Mouse (Mus musculus): ENCODE results near the gene Mosmo. TPM values are rescaled to one million over a fixed set of nuclear protein-coding genes. Genes with fewer than 3 reads are reported as not detected.

Gene Mosmo
- total and polyA plus RNA-seq, 3 experiments: 10.4 to 19.0 (median 14.0) TPM

- Histone ChIP-seq H3K4me2 (ENCODE audit: insufficient read depth, low read depth, poor library complexity, severe bottlenecking) (no peak overlapping the region), H3K27me3 (replicated peaks) (no peaks in the 10 kb centered on the region), H3K9ac (ENCODE audit: insufficient read depth, low read depth) (no peak overlapping the region), H3K4me1 (ENCODE audit: control insufficient read depth in 1 of 2, insufficient read depth in 2 of 2) (peaks cover 0 to 23% of the 10 kb centered on the region in 2 experiments; a peak in 2 of 4 replicates), H3K36me3 (replicated peaks in 1 of 2; ENCODE audit: control insufficient read depth in 1 of 2, insufficient read depth in 1 of 2, low read length in 1 of 2) (peaks cover 0 to 19% of the 10 kb centered on the region in 2 experiments), H3K4me3 (replicated peaks in 1 of 3; ENCODE audit: low read depth in 2 of 3, low read length in 2 of 3, poor library complexity in 1 of 3) (no peak overlapping the region), H3K79me2 (replicated peaks; ENCODE audit: control insufficient read depth, extremely low read depth, insufficient read depth, poor library complexity, severe bottlenecking) (peaks cover 10% of the 10 kb centered on the region), H3K27ac (ENCODE audit: insufficient read depth, low read depth) (no peak overlapping the region), H3K9me3 (replicated peaks; ENCODE audit: low read length) (no peaks in the 10 kb centered on the region)
- in situ Hi-C loops (cut with MboI; ENCODE audit: low pct_ligation_motif_present, low pct_unique_long_range_greater_than_20kb, low sequenced_read_pairs) (no loop called here), dilution Hi-C loops (cut with MboI; ENCODE audit: extremely low pct_ligation_motif_present, extremely low pct_unique_long_range_greater_than_20kb, low sequenced_read_pairs) (no loop called here)
- TF ChIP-seq ZMIZ1 (IDR thresholded peaks at IDR 0.05; ENCODE audit: low read depth, low read length) (no peak), UBTF (IDR thresholded peaks at IDR 0.05; ENCODE audit: low read depth, low read length) (no peak), MAFK (IDR thresholded peaks at IDR 0.05; ENCODE audit: insufficient replicate concordance, low read length) (no peak), ELF1 (IDR thresholded peaks at IDR 0.05; ENCODE audit: low read depth, low read length) (no peak), ETS1 (conservative IDR thresholded peaks at IDR 0.05; ENCODE audit: low read depth, low read length) (no peak), NELFE (IDR thresholded peaks at IDR 0.05; ENCODE audit: low read depth, low read length) (no peak), USF1 (IDR thresholded peaks at IDR 0.05; ENCODE audit: low read depth, low read length) (no peak), IRF4 (IDR thresholded peaks at IDR 0.05; ENCODE audit: low read depth, low read length) (no peak), KAT2A (IDR thresholded peaks at IDR 0.05; ENCODE audit: insufficient replicate concordance, low read length) (no peak), ZKSCAN1 (IDR thresholded peaks at IDR 0.05; ENCODE audit: borderline replicate concordance, low read depth, low read length) (no peak), TBP (conservative IDR thresholded peaks at IDR 0.05; ENCODE audit: low read depth, low read length) (no peak), HCFC1 (IDR thresholded peaks at IDR 0.05; ENCODE audit: low read depth, low read length) (no peak)
- DNase-seq (ENCODE audit: extremely low read depth): no peak
These were observed 39.8 kb downstream of the Mosmo start for GRCm38 (mm10) chr7:120717261-120717660.

- H3K9me3 ChIP-seq (replicated peaks; ENCODE audit: low read length): no peaks in the 10 kb centered on the region
- H3K27me3 ChIP-seq (replicated peaks): no peaks in the 10 kb centered on the region
- H3K9ac ChIP-seq (ENCODE audit: insufficient read depth, low read depth): no peak overlapping the region
- in situ Hi-C loops (cut with MboI; ENCODE audit: low pct_ligation_motif_present, low pct_unique_long_range_greater_than_20kb, low sequenced_read_pairs): no loop called here
- H3K36me3 ChIP-seq (replicated peaks in 1 of 2; ENCODE audit: control insufficient read depth in 1 of 2, insufficient read depth in 1 of 2, low read length in 1 of 2): peaks cover 0 to 30% of the 10 kb centered on the region in 2 experiments
- H3K4me3 ChIP-seq (replicated peaks in 1 of 3; ENCODE audit: low read depth in 2 of 3, low read length in 2 of 3, poor library complexity in 1 of 3): no peak overlapping the region
- H3K4me2 ChIP-seq (ENCODE audit: insufficient read depth, low read depth, poor library complexity, severe bottlenecking): no peak overlapping the region
- TF ChIP-seq CTCF (conservative IDR thresholded peaks at IDR 0.05 in 1 of 2, IDR thresholded peaks at IDR 0.05 in 1 of 2; ENCODE audit: low read depth in 2 of 2, low read length in 2 of 2): no peak
- no peak for TF ChIP-seq PAX5 (IDR thresholded peaks at IDR 0.05; ENCODE audit: low read length)
- TF ChIP-seq MYC (IDR thresholded peaks at IDR 0.05; ENCODE audit: low read depth, low read length): no peak
- no peak for TF ChIP-seq SMC3 (IDR thresholded peaks at IDR 0.05; ENCODE audit: low read depth, low read length)
- TF ChIP-seq TCF12 (IDR thresholded peaks at IDR 0.05; ENCODE audit: low read depth, low read length): no peak
- no peak for TF ChIP-seq MAX (IDR thresholded peaks at IDR 0.05; ENCODE audit: low read length)
- TF ChIP-seq ZKSCAN1 (IDR thresholded peaks at IDR 0.05; ENCODE audit: borderline replicate concordance, low read depth, low read length): no peak
- no peak for TF ChIP-seq ETS1 (conservative IDR thresholded peaks at IDR 0.05; ENCODE audit: low read depth, low read length)
- TF ChIP-seq ZNF384 (IDR thresholded peaks at IDR 0.05; ENCODE audit: low read depth, low read length): no peak
- no peak for TF ChIP-seq KAT2A (IDR thresholded peaks at IDR 0.05; ENCODE audit: insufficient replicate concordance, low read length)
- no peak for TF ChIP-seq POLR2A (IDR thresholded peaks at IDR 0.05; ENCODE audit: low read depth, low read length)
- no peak for TF ChIP-seq IRF4 (IDR thresholded peaks at IDR 0.05; ENCODE audit: low read depth, low read length)
- TF ChIP-seq NRF1 (IDR thresholded peaks at IDR 0.05; ENCODE audit: low read depth, low read length): no peak
- TF ChIP-seq CHD2 (IDR thresholded peaks at IDR 0.05; ENCODE audit: low read length): no peak
- no peak for TF ChIP-seq ZMIZ1 (IDR thresholded peaks at IDR 0.05; ENCODE audit: low read depth, low read length)
- no peak for TF ChIP-seq BHLHE40 (IDR thresholded peaks at IDR 0.05; ENCODE audit: low read depth, low read length)
- no peak for TF ChIP-seq UBTF (IDR thresholded peaks at IDR 0.05; ENCODE audit: low read depth, low read length)
- TF ChIP-seq JUN (IDR thresholded peaks at IDR 0.05; ENCODE audit: insufficient read depth, low read depth, low read length): no peak
- TF ChIP-seq SIN3A (IDR thresholded peaks at IDR 0.05; ENCODE audit: low read length): no peak
- TF ChIP-seq TBP (conservative IDR thresholded peaks at IDR 0.05; ENCODE audit: low read depth, low read length): no peak
- dilution Hi-C loops (cut with MboI; ENCODE audit: extremely low pct_ligation_motif_present, extremely low pct_unique_long_range_greater_than_20kb, low sequenced_read_pairs): no loop called here
- DNase-seq (ENCODE audit: extremely low read depth): no peak
- peaks cover 0 to 21% of the 10 kb centered on the region in 2 experiments; a peak in 2 of 4 replicates for H3K4me1 ChIP-seq (ENCODE audit: control insufficient read depth in 1 of 2, insufficient read depth in 2 of 2)
- no peak overlapping the region for H3K27ac ChIP-seq (ENCODE audit: insufficient read depth, low read depth)
- H3K79me2 ChIP-seq (replicated peaks; ENCODE audit: control insufficient read depth, extremely low read depth, insufficient read depth, poor library complexity, severe bottlenecking): peaks cover 5% of the 10 kb centered on the region
These were observed 43.6 kb downstream of the Mosmo start for GRCm38 (mm10) chr7:120721051-120721450.

Measured in CH12.LX (cell line).